ENCODE assay signal across 8 mouse cellular contexts in the genomic region with DNA sequence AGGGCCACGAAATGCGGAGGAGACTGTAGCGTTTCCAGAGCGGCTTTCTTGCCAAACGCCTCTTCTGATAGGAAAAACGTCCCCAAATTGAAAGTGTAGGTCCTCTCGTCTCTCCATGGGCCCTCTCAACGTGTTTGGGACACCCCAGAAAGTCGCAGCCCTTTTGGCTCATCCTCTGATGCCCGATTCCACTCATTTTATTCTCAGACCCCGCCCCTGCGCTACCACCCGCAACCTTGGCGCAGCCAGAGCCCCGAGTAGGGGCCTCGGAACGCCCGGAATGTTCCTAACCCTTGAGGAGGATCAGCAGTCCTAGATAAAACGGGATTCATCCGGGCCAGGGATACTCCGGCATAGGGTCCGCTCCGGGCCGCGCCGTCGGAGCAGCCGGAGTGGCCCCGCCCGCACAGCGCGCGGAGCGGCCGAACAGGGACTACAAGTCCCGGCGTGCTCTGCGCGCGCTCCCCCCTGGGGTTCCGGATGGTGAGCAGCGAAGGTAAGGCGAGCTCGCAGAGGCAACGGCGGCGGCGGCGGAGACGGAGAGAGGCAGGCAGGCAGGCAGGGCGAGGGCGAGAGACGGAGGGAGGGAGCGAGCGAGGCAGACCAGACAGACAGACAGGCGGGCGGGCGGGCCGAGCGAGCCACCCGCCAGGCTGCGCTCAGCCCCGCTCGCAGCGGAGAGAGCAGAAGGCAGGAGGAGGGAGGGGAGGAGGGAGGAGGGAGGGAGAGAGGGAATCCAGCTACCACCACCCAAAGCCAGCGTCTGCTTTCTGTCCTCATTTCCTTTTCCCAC. TPM values are rescaled to one million over a fixed set of nuclear protein-coding genes. Genes with fewer than 3 reads are reported as not detected.
DNase-seq lines count a peak whose midpoint lies in the region; ATAC-seq lines count a peak whose summit lies in the region.

A gene (plus strand): TSS at position 233 of the 793 bp plus-strand sequence.

- no peaks in the 10 kb centered on the region for H3K9me3 ChIP-seq in megakaryocyte, embryonic 14.5 days

- peak within 1 kb of the TSS; percentile 97 for H3K4me3 ChIP-seq in megakaryocyte, embryonic 14.5 days (replicated peaks)

- intact Hi-C loops in gastrocnemius, postnatal 14 days (cut with DNase I; ENCODE audit: low total_unique reads): loop anchor here (5.0 kb wide), 2 partner anchors 191 to 286 kb away; no protein-coding TSS in a partner anchor

- peaks cover 72% of the 10 kb centered on the region for H3K4me1 ChIP-seq in megakaryocyte, embryonic 14.5 days

- peak; percentile 85 for ATAC-seq in inflammation-experienced regulatory T-cells, adult 6 months

- peak; percentile 94 to 98 for DNase-seq in adrenal gland, adult (ENCODE audit: inconsistent age in 2 of 2, low spot score in 1 of 2)
- DNase-seq in embryo, embryonic 10 days (ENCODE audit: low spot score): peak; percentile 95
- peak; percentile 95 for DNase-seq in gastrocnemius, postnatal 14 days
- DNase-seq in left cerebral cortex, adult 9 months (ENCODE audit: low spot score in 2 of 2): peak; percentile 80 to 94
- peak; percentile 92 to 94 for DNase-seq in right cerebral cortex, adult 2 months (ENCODE audit: low spot score in 2 of 2)
- DNase-seq in urinary bladder, postnatal 10 days (ENCODE audit: low spot score): peak; percentile 85

- peaks cover 10% of the 10 kb centered on the region for H3K27me3 ChIP-seq in megakaryocyte, embryonic 14.5 days (replicated peaks)

- peaks cover 2% of the 10 kb centered on the region for H3K36me3 ChIP-seq in megakaryocyte, embryonic 14.5 days (replicated peaks; ENCODE audit: low read length)

RNA-seq across cellular contexts. Expression of the gene that starts here (rescaled TPM):
- 10 to 100 TPM; 37.1 to 56.1 TPM for total RNA-seq in gastrocnemius, postnatal 14 days (2021)
- polyA plus RNA-seq in inflammation-experienced regulatory T-cells, adult 6 months (2017; shearing (Covaris generic)): 1 to 10 TPM; 1.6 to 2.4 (median 2.4) TPM
- polyA plus RNA-seq in megakaryocyte, embryonic 14.5 days (2012; ENCODE audit: insufficient read depth, low replicate concordance): 42.4 and 114 TPM in 2 replicates

Comparison
In these comparisons a context has a peak if more than half of its experiments do, and no peak if none do; other contexts are left out.
1. Peak in every context shown above with its lines: DNase-seq, ATAC-seq and H3K4me3 ChIP-seq.
2. RNA of the gene that starts here (polyA plus RNA-seq): 42.4 to 114 TPM in megakaryocyte, embryonic 14.5 days; 1.6 to 2.4 TPM in inflammation-experienced regulatory T-cells, adult 6 months; every median in the first group is over 10 times any median in the second.